Mouse (Mus musculus) B cell, adult (primary cell): ENCODE results near the gene Cluh. TPM values are rescaled to one million over a fixed set of nuclear protein-coding genes. Genes with fewer than 3 reads are reported as not detected.

Source experiments
- total RNA-seq: library from RNA; stranded (reverse); gene quantifications from 4 replicates; pipeline ENCODE4 v1.2.4, GENCODE M21; 2023; ENCODE audit not compliant: inconsistent age

Cluh gene
- 40.5 to 45.5 TPM (median 44.1 TPM) in 4 replicates for total RNA-seq

GRCm38 (mm10) chr11:74649095-74649646 lies at the start of gene Cluh:
Gene Cluh, plus strand, starts transcription at chr11:74649495.

GRCm38 (mm10) chr11:74610545-74611176 lies 38.6 kb upstream of the Cluh start, which contains the start of gene Rap1gap2:
Gene Rap1gap2, minus strand, starts transcription at chr11:74610915.

GRCm38 (mm10) chr11:74619201-74619955 lies 29.9 kb upstream of the Cluh start, which contains the start of gene Ccdc92b:
Gene Ccdc92b, plus strand, starts transcription at chr11:74619605.

Other genes with a start within 250 kb of the Cluh start
- 3.0 to 4.7 TPM (median 3.5 TPM) in 4 replicates for gene Rap1gap2, start 38.6 kb upstream of the Cluh start, total RNA-seq
- gene Ccdc92b, start 29.9 kb upstream of the Cluh start, total RNA-seq, result not detected in 4 replicates
- 104 to 145 TPM (median 141 TPM) in 4 replicates for gene Pafah1b1, start 75.2 kb downstream of the Cluh start, total RNA-seq
- 48.1 to 57.3 TPM (median 54.5 TPM) in 4 replicates for gene Mettl16, start 121.3 kb downstream of the Cluh start, total RNA-seq
- 100 to 121 TPM (median 119 TPM) in 4 replicates for gene Mnt, start 181.4 kb downstream of the Cluh start, total RNA-seq
- 4.1 to 7.5 TPM (median 6.4 TPM) in 4 replicates for gene Sgsm2, start 247.6 kb downstream of the Cluh start, total RNA-seq
- gene Tsr1, start 248.6 kb downstream of the Cluh start, total RNA-seq, result 77.0 to 90.0 TPM (median 80.6 TPM) in 4 replicates